ENCODE assay signal across 13 mouse cellular contexts in genomic region chr4:140355144-140355550, GRCm38 (mm10).
DNase-seq lines count a peak whose midpoint lies in the region; ATAC-seq and TF ChIP-seq lines count a peak whose summit lies in the region.
"Had no signal": no experiment of that assay in that cellular context is flagged by ENCODE, and none has a peak within 500 bp of the region (broad histone marks: within the 10 kb centered on the region; RNA-seq: fewer than 3 reads in every experiment).

No protein-coding gene starts in this region.

- 15% methylated on average over 12 of the region's 12 CpGs for WGBS in forebrain, embryonic 16.5 days

- no peaks in the 10 kb centered on the region for H3K27me3 ChIP-seq in forebrain, embryonic 16.5 days (replicated peaks; ENCODE audit: control insufficient read depth, insufficient read depth, low read length)
- H3K27me3 ChIP-seq: CH12.LX had no signal

- peaks cover 22% of the 10 kb centered on the region for H3K4me1 ChIP-seq in forebrain, embryonic 16.5 days (replicated peaks; ENCODE audit: control insufficient read depth, insufficient read depth, low read length)

- H3K9me3 ChIP-seq in forebrain, embryonic 16.5 days (ENCODE audit: control insufficient read depth, low read length) = no peaks in the 10 kb centered on the region

- TF ChIP-seq POLR2A in brain, embryonic 14.5 days (IDR thresholded peaks at IDR 0.05; ENCODE audit: borderline replicate concordance, extremely low read depth, insufficient read depth, insufficient read length, poor library complexity, severe bottlenecking) = no peak

- TF ChIP-seq CTCF in layer of hippocampus, adult 2 months (conservative IDR thresholded peaks at IDR 0.05) = no peak
- no peak for TF ChIP-seq CTCF in brain, embryonic 14.5 days (IDR thresholded peaks at IDR 0.05; ENCODE audit: borderline replicate concordance, extremely low read depth, insufficient read depth, insufficient read length)

- peak; percentile 77 for ATAC-seq in forebrain, embryonic 16.5 days

- peak in 1 of 2 experiments; percentile 36 for DNase-seq in layer of hippocampus, adult 2 months (ENCODE audit: low spot score in 2 of 2)
- no peak for DNase-seq in layer of hippocampus, adult 11-12 months (ENCODE audit: low spot score)
- peak; percentile 87 for DNase-seq in brain, embryonic 14.5 days (ENCODE audit: low read depth)
- DNase-seq in left cerebral cortex, postnatal 25 days (ENCODE audit: low spot score in 2 of 2) = peak; percentile 22 to 57
- DNase-seq in gastrocnemius, postnatal 10 days = no peak
- DNase-seq in lung, postnatal 10 days = no peak
- DNase-seq: adrenal gland, adult 8-10 months; embryo, embryonic 11 days; heart, postnatal 10 days; kidney, adult 2 months had no signal

- 0 out of 2 replicates have a peak overlapping the region, but pooled peaks have one; percentile 18 for H3K27ac ChIP-seq in layer of hippocampus, adult 2 months
- peak overlapping the region; percentile 80 for H3K27ac ChIP-seq in forebrain, embryonic 16.5 days (ENCODE audit: low read length)
- H3K27ac ChIP-seq: liver, embryonic 14.5 days had no signal

- H3K9ac ChIP-seq in forebrain, embryonic 16.5 days (replicated peaks; ENCODE audit: low read depth, low read length) = 0 out of 2 replicates have a peak overlapping the region, but pooled peaks have one; percentile 13
- H3K9ac ChIP-seq: liver, embryonic 14.5 days had no signal

- no peak overlapping the region for H3K4me3 ChIP-seq in layer of hippocampus, adult 2 months
- H3K4me3 ChIP-seq in forebrain, embryonic 16.5 days (replicated peaks; ENCODE audit: low read length) = no peak overlapping the region

- no peaks in the 10 kb centered on the region for H3K36me3 ChIP-seq in forebrain, embryonic 16.5 days (ENCODE audit: control insufficient read depth, insufficient read depth)

- H3K4me2 ChIP-seq in forebrain, embryonic 16.5 days (ENCODE audit: low read length) = no peak overlapping the region

- intact Hi-C loops in left cerebral cortex, postnatal 25 days (cut with DNase I) = no loop called here

Comparison
In these comparisons a context has a peak if more than half of its experiments do, and no peak if none do; other contexts are left out.
1. DNase-seq: peak in brain, embryonic 14.5 days (single experiment) and left cerebral cortex, postnatal 25 days (2 of 2); none in layer of hippocampus, adult 11-12 months (single experiment), gastrocnemius, postnatal 10 days (single experiment) and lung, postnatal 10 days (single experiment).